Mouse (Mus musculus) cerebellum, postnatal 25 days (tissue): ENCODE results near the gene Il15.

Experiments used
- DNase-seq, 2 experiments: peaks; one replicate each; pipeline ENCODE4 v3.0.0; 2021; ENCODE audit warnings: mixed read lengths in 2 of 2

Gene Il15

DNA sequence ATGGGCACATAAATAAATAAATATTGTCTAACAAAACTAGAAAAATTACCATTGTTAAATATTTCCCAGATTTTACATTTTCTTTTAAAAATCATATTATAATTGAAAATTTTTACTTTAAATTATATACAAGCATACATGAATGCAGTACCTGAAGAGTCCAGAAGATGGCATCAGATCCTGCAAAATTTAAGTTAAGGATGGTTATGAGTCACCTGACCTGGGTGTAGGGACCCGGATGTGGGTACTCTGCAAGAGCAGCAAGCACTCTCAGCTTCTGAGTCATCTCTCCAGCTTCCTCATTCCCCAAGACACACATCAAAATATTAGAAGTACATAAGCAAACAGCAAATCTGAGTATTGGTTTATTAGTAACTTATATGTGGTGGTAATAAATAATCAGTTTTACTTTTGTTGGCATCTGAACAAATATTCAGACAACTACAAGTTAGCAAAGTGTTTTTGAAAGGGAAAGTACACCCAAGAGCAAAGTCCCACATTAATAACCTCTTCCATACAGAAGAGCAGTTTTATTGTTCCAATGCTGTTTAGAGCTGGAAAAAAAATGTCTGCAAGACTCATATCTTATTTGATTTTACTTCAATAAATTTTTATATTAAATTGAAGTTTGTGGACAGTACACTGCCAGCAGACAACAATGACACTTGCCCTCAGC, 51.6 kb downstream of the Il15 start:
- DNase-seq, result no peak

- DNase-seq, result no peak
Observed at GRCm38 (mm10) chr8:82349299-82349698, 53.7 kb downstream of the Il15 start.

- DNase-seq, result no peak
Observed at GRCm38 (mm10) chr8:82346485-82346884, 56.5 kb downstream of the Il15 start.

- DNase-seq, result no peak
Observed at GRCm38 (mm10) chr8:82331675-82332234, 71.3 kb downstream of the Il15 start.

DNA sequence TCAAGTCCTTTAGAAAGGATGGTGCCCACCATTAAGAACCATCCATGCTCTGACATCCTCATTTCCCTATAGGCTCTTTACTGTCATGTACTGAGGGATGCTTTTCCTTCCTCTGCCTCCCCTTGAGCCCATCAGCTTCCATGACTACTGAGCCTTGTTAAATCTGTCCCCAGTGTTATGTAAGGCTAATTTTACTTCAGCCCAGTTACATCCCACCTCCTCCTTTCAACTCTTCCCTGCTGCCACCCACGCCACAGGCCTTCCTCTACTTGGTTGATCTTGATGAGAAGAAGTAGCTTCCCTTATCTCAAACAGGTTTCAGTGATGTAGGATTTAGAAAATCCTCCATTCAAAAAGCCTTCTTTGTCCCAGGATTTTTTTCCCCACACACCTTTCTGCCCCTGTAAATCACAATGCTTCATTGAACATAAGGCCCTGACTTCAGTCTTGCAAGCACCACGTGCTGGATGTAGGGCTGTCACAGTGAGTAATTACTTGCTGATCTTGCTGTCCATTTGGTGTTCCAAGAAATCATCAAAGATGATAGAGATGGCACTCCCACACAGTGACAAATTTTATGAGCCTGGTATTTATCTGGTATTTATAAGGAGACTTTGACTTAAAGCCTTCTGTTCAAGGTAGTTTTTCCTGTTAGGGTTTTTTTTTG, 74.9 kb downstream of the Il15 start:
- no peak for DNase-seq

GRCm38 (mm10) chr8:82326061-82326460, 77.0 kb downstream of the Il15 start:
- no peak for DNase-seq

GRCm38 (mm10) chr8:82325586-82325985, 77.4 kb downstream of the Il15 start:
- no peak for DNase-seq

- DNase-seq, result no peak
Observed at GRCm38 (mm10) chr8:82317446-82317845, 85.6 kb downstream of the Il15 start.

- DNase-seq, result peak in 1 of 2 experiments; percentile 6
Observed at GRCm38 (mm10) chr8:82306424-82306823, 96.6 kb downstream of the Il15 start.

- no peak for DNase-seq
Observed at GRCm38 (mm10) chr8:82296256-82296655, 106.8 kb downstream of the Il15 start.

GRCm38 (mm10) chr8:82291659-82292058, 111.4 kb downstream of the Il15 start:
- DNase-seq, result no peak

DNA sequence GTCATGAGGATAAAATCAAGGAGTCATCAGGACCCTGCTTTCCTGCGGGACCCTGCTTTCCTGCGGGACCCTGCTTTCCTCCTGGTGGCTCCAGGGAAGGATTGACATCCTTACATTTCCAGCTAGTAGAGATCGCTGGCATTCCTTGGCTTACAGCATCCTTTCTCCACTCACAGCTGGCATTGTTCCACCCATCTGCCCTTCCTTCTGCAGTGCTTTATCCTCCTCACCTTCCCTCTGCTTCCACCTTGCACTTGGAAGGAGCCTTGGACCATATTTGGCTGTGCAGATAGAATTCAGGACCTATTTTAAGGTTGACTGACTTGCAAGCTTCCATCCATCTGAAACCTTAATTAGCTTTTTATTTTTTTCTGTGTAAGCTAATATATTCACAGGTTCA, 117.2 kb downstream of the Il15 start:
- peak; percentile 55 to 75 for DNase-seq

DNA sequence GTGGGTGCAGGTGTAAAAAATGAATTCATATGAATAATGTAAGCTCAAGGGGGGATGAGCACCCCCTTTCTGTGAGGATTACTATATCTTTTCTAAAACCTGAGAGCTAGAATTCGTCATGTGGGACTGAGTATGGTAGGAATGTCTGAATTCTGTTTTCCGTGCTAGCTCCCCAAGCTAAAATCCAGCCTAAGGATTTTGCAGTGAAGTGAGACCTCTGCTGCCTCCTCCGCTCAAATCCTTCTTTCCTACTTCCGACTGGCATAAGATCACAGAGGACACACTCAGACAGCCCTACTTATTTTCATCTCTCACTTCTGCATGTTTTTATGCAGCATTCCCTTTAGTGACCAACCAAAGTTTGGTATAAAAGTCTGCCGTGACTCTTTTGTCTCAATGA, 121.0 kb downstream of the Il15 start:
- DNase-seq, result no peak
